Mouse (Mus musculus) neural tube, postnatal 0 days (tissue): ENCODE results near the gene Panx2. TPM values are rescaled to one million over a fixed set of nuclear protein-coding genes. Genes with fewer than 3 reads are reported as not detected.

ENCODE experiments used
- polyA plus RNA-seq: library from polyadenylated mRNA; unstranded; fragments of >200 nt; fragmentation: Nextera tagmentation; extraction: Ambion mirVana; gene quantifications from 2 replicates; pipeline ENCODE4 v1.2.1, GENCODE M21; 2015

The Panx2 gene
- 13.4 and 14.9 TPM in 2 replicates for polyA plus RNA-seq

GRCm38 (mm10) chr15:89059161-89059931 is at the start of gene Panx2:
TSS of gene Panx2 (plus strand) at chr15:89059734.

GRCm38 (mm10) chr15:89074613-89075477 is 15.3 kb downstream of the Panx2 start, which contains the start of gene Trabd:
TSS of gene Trabd (plus strand) at chr15:89075124.

GRCm38 (mm10) chr15:89088607-89089247 is 29.2 kb downstream of the Panx2 start, which contains the start of gene Selenoo:
TSS of gene Selenoo (plus strand) at chr15:89089084.

GRCm38 (mm10) chr15:89122649-89123366 is 63.3 kb downstream of the Panx2 start, which contains the start of gene Tubgcp6:
TSS of gene Tubgcp6 (minus strand) at chr15:89123112.

Other genes with a start within 250 kb of the Panx2 start
- 7.0 and 7.9 TPM in 2 replicates for gene Alg12, start 240.4 kb upstream of the Panx2 start, polyA plus RNA-seq
- gene Creld2, start 240.1 kb upstream of the Panx2 start, polyA plus RNA-seq: 44.6 and 52.2 TPM in 2 replicates
- 73.8 and 74.6 TPM in 2 replicates for gene Pim3, start 197.5 kb upstream of the Panx2 start, polyA plus RNA-seq
- gene Ttll8, start 105.3 kb upstream of the Panx2 start, polyA plus RNA-seq: 0.19 and 0.23 TPM in 2 replicates
- gene Mlc1, start 80.7 kb upstream of the Panx2 start, polyA plus RNA-seq: 67.4 and 69.0 TPM in 2 replicates
- not detected in 2 replicates for gene Mov10l1, start 76.8 kb upstream of the Panx2 start, polyA plus RNA-seq
- 29.1 and 35.5 TPM in 2 replicates for gene Trabd, start 15.4 kb downstream of the Panx2 start, polyA plus RNA-seq
- gene Selenoo, start 29.4 kb downstream of the Panx2 start, polyA plus RNA-seq: 21.0 and 22.3 TPM in 2 replicates
- 8.1 and 13.9 TPM in 2 replicates for gene Tubgcp6, start 63.4 kb downstream of the Panx2 start, polyA plus RNA-seq
- 19.1 and 23.8 TPM in 2 replicates for gene Hdac10, start 69.0 kb downstream of the Panx2 start, polyA plus RNA-seq
- gene Mapk12, start 81.0 kb downstream of the Panx2 start, polyA plus RNA-seq: 4.0 and 5.5 TPM in 2 replicates
- 12.0 and 15.0 TPM in 2 replicates for gene Mapk11, start 89.9 kb downstream of the Panx2 start, polyA plus RNA-seq
- 40.8 and 51.5 TPM in 2 replicates for gene Plxnb2, start 121.1 kb downstream of the Panx2 start, polyA plus RNA-seq
- gene Dennd6b, start 136.8 kb downstream of the Panx2 start, polyA plus RNA-seq: 58.4 and 74.1 TPM in 2 replicates
- gene Ppp6r2, start 151.8 kb downstream of the Panx2 start, polyA plus RNA-seq: 65.8 and 68.3 TPM in 2 replicates